Mouse (Mus musculus): Measurements from ENCODE around the gene Csnk1g1.

DNA sequence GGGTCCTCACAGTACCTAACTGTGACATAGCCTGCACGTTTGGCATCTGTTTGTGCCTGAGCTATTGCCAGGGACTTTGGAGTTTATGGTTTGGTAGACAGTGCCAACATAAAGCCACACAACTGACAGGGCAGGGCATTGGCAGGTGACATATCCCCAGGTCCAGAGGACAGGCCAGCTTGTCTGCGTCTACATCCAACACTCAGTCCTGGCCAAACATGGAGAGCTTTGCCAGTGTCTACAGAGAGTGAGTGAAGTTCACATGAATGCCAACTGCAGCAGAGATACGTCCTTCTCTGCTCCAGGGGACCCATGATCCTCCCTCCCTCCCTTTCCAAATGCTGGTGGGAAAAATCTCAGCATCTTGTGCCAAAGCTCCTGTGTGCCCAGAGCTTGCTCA is 175.4 kb downstream of the Csnk1g1 start:
- no peak for TF ChIP-seq CTCF (IDR thresholded peaks at IDR 0.05; ENCODE audit: control insufficient read depth, insufficient read depth, low read length)
- TF ChIP-seq POLR2A (IDR thresholded peaks at IDR 0.05; ENCODE audit: borderline replicate concordance, control insufficient read depth, low read depth, low read length): no peak
